Mouse (Mus musculus) liver, adult 2 months (tissue): ENCODE results near the gene Usp22. TPM values are rescaled to one million over a fixed set of nuclear protein-coding genes. Genes with fewer than 3 reads are reported as not detected.
A peak's percentile ranks its signal among the peaks of the same experiment; 100 is the strongest.

Experiments
- DNase-seq: peaks from one replicate; pipeline ENCODE4 v3.0.0-alpha.2; 2011; ENCODE audit warnings: low read depth, low spot score; ENCODE audit errors: extremely low read depth
- H3K27ac ChIP-seq: fragments of 200-500 bp; replicated peaks from 2 replicates; pipeline ENCODE4 v1.5.1; 2012; ENCODE audit warnings: low read depth, mild to moderate bottlenecking, control low read depth, inconsistent platforms, low read length; ENCODE audit not compliant: insufficient read depth
- H3K27me3 ChIP-seq: fragments of 200-500 bp; 2 replicates; pipeline ENCODE4 v1.6.1; 2012; ENCODE audit warnings: mild to moderate bottlenecking, moderate library complexity, low read length, inconsistent platforms; ENCODE audit not compliant: control insufficient read depth, insufficient read depth
- H3K36me3 ChIP-seq: fragments of 200-500 bp; 2 replicates; pipeline ENCODE4 v1.6.1; 2012; ENCODE audit warnings: low read length, inconsistent platforms; ENCODE audit not compliant: control insufficient read depth, insufficient read depth
- H3K4me1 ChIP-seq: fragments of 200-500 bp; 2 replicates; pipeline ENCODE4 v1.6.1; 2011; ENCODE audit warnings: low read length; ENCODE audit not compliant: control insufficient read depth, insufficient read depth
- H3K4me3 ChIP-seq: fragments of 200-500 bp; 2 replicates; pipeline ENCODE4 v1.5.1; 2011; ENCODE audit warnings: low read depth, mild to moderate bottlenecking, control low read depth, low read length, moderate library complexity; ENCODE audit not compliant: insufficient read depth
- H3K79me2 ChIP-seq: fragments of 200-500 bp; 2 replicates; pipeline ENCODE4 v1.6.1; 2012; ENCODE audit warnings: inconsistent platforms, mild to moderate bottlenecking, low read length, moderate library complexity; ENCODE audit not compliant: control insufficient read depth, insufficient read depth
- H3K9ac ChIP-seq: fragments of 200-500 bp; 2 replicates; pipeline ENCODE4 v1.6.1; 2012; ENCODE audit warnings: low read depth, mild to moderate bottlenecking, control low read depth, inconsistent platforms, low read length
- CTCF ChIP-seq: fragments of 200-500 bp; IDR thresholded peaks from 2 replicates; pipeline ENCODE4 v1.5.1; 2011; ENCODE audit warnings: low read depth, low read length, control low read depth
- POLR2A ChIP-seq: fragments of 200-500 bp; IDR thresholded peaks from 2 replicates; pipeline ENCODE4 v1.6.1; 2011; ENCODE audit warnings: low read length, control low read depth; ENCODE audit not compliant: insufficient read depth; ENCODE audit errors: extremely low read depth
- WGBS: fragments of 180-500 bp; shearing (Covaris S2); methylation state at CpG from one replicate; pipeline ENCODE4 v1.1.7; 2018; 5-methylcytosine and 5-hydroxymethylcytosine counted together
- polyA plus RNA-seq: library from polyadenylated mRNA; depleted of rRNA; stranded (reverse); fragments of >200 nt; gene quantifications from 2 replicates; pipeline ENCODE4 v1.2.3, GENCODE M21; 2012; rRNA removed
- total RNA-seq: library from RNA; depleted of rRNA; stranded (reverse); fragments of >200 nt; gene quantifications from 2 replicates; pipeline ENCODE4 v1.2.3, GENCODE M21; 2014; rRNA removed

Usp22 gene
- 13.6 and 17.0 TPM in 2 replicates for total RNA-seq
- polyA plus RNA-seq, result 14.9 and 15.7 TPM in 2 replicates

DNA sequence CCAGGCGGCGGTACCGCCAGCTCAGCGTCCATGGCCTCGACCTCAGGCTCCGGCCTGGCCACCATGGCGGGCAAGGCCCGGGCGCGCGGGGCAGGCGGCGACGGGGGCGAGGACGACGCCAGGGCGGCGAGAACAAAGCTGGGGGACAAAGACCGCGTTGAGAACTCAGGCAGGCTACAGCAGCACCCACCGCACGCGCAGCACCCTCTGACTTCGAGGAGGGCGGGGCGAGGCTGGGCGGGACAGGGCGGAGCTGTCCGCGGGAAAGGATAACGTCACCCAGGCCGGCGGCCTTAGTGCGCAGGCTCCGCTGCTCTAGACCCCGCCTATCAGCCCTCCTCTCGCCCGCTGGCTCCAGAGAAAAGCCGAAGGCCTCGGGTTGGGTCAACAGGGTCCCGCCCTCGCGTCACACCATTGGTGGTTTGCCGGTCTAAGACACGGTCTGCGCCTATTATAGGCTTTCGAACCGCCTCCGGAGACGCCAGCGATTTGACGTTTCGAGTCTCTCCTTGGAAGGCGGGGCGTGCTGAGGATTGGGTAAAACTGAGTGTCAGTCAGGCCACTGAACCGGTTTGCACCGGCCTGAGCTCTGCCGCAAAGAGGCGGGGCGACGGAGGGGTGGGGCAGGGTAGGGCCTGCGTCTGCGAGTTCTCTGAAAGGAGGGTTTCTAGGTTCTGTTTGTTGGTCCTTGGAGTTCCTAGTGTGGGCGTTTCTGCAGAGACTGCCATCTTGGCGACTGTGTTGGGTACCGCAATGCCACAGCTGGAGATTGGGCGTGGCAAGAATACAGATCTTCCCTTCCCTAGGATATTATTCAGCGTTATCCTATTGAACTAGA is at the start of gene Usp22:
TSS of gene Usp22 (minus strand) at position 235 of the 838 bp plus-strand sequence.
- TF ChIP-seq POLR2A, result peak; percentile 68
- no peak for TF ChIP-seq CTCF
- peak; percentile 98 for DNase-seq
- H3K4me1 ChIP-seq, result peaks cover 4% of the 10 kb centered on the region; the same call in 1 of the 2 replicates
- no peaks in the 10 kb centered on the region for H3K36me3 ChIP-seq
- H3K27me3 ChIP-seq, result no peaks in the 10 kb centered on the region
- peak within 1 kb of the TSS; percentile 60 for H3K27ac ChIP-seq
- peak within 1 kb of the TSS; percentile 79 for H3K4me3 ChIP-seq
- peaks cover 11% of the 10 kb centered on the region; the same call in 1 of the 2 replicates for H3K79me2 ChIP-seq
- under 1% methylated on average over 69 of the region's 69 CpGs for WGBS
- peak within 1 kb of the TSS; percentile 88 for H3K9ac ChIP-seq

DNA sequence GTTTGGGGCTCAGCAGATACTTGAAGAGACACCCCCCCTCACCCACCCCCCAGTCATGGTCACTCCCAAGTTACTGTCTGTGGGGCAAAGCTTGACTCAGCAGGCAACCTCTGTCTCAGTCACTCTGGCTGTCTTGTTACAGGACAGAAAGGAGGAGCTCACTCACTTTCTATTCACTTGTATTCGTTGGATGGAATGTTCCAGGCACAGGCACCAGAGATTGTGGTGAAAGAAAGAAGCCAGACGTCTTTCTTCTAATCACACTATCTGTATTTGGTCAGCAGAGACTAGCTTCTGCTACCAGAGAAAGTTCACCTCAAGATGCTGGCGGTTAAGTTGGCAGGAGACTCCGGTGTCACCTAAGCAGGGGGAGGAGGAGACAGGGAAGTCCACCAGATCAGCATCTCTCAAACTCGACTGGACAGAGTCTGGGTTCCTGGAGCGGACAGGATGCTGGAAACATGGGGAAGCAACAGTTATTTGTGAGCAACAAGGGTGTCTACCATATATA is 49.4 kb upstream of the Usp22 start:
- H3K9ac ChIP-seq, result no peak overlapping the region
- H3K27ac ChIP-seq, result no peak overlapping the region
- H3K4me3 ChIP-seq, result no peak overlapping the region
- TF ChIP-seq POLR2A (no peak), CTCF (no peak)
- WGBS, result 80% methylated on average over 6 of the region's 6 CpGs
- H3K4me1 ChIP-seq, result peaks cover 2% of the 10 kb centered on the region; the same call in 1 of the 2 replicates
- H3K27me3 ChIP-seq, result peaks cover 2% of the 10 kb centered on the region
- no peaks in the 10 kb centered on the region for H3K79me2 ChIP-seq
- DNase-seq, result no peak
- no peaks in the 10 kb centered on the region for H3K36me3 ChIP-seq

DNA sequence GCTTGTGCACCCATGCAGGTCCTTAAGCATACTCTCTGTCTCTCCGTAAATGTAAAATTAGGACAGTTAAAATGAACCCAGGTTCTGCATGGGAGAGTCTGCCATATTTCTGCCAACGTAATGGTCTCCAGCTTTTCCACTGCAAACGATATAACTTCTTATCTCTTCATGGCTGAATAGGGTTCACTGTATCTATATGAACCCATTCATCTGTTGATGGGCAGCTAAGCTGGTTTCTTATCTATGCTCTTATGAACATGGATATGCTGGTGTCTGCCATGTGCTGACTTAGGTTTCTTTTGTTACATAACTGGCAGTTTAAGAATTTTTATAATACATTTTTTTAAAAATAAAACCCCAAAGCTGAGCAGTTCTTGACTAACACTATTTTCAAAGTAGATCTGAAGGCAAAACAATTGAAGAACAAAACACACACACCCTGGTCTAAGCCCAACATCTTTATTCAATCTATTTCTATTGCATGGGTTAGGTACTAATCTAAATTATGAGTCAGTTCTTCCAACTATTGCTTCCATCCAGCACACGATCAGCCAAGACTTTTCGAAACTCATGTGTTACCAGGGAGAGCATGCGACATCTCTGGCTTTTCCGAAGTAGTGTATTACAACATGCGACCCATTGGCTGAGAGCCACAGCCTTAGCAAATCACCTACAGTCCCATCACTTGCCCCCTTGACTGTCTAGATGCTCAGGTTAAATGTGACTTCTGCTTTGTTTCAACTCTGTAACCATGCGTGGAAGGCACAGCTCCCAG is 48.3 kb upstream of the Usp22 start:
- Histone ChIP-seq H3K4me3 (no peak overlapping the region), H3K36me3 (no peaks in the 10 kb centered on the region), H3K4me1 (peaks cover 2% of the 10 kb centered on the region; the same call in 1 of the 2 replicates), H3K9ac (no peak overlapping the region), H3K79me2 (no peaks in the 10 kb centered on the region), H3K27me3 (peaks cover 2% of the 10 kb centered on the region), H3K27ac (no peak overlapping the region)
- no peak for DNase-seq
- TF ChIP-seq CTCF, result no peak
- WGBS, result 61% methylated on average over 9 of the region's 9 CpGs

DNA sequence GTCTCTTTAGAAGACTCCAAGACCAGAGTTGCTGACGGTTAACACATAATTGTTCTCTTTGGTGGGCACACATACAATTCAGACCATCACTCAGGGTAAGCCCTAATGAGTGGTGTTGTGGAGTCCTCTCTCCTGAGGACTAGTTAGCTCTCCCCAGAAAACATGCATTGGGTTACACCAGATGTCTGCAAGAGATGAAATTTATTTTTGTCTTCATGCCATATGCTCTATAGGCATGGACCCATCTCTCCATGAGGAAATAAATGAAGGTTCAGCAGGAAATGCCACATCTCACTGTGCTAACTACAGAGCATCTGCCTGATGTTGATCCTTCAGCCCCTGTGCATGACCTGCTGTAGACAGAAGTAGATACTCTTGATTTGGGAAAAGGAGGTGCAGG is 47.2 kb upstream of the Usp22 start:
- Histone ChIP-seq H3K27me3 (peaks cover 2% of the 10 kb centered on the region), H3K9ac (no peak overlapping the region), H3K36me3 (no peaks in the 10 kb centered on the region), H3K4me3 (no peak overlapping the region), H3K79me2 (no peaks in the 10 kb centered on the region), H3K27ac (no peak overlapping the region), H3K4me1 (peaks cover 2% of the 10 kb centered on the region; the same call in 1 of the 2 replicates)
- no peak for TF ChIP-seq POLR2A
- no peak for DNase-seq
- WGBS, result 88% methylated on average over 1 of the region's 1 CpGs

DNA sequence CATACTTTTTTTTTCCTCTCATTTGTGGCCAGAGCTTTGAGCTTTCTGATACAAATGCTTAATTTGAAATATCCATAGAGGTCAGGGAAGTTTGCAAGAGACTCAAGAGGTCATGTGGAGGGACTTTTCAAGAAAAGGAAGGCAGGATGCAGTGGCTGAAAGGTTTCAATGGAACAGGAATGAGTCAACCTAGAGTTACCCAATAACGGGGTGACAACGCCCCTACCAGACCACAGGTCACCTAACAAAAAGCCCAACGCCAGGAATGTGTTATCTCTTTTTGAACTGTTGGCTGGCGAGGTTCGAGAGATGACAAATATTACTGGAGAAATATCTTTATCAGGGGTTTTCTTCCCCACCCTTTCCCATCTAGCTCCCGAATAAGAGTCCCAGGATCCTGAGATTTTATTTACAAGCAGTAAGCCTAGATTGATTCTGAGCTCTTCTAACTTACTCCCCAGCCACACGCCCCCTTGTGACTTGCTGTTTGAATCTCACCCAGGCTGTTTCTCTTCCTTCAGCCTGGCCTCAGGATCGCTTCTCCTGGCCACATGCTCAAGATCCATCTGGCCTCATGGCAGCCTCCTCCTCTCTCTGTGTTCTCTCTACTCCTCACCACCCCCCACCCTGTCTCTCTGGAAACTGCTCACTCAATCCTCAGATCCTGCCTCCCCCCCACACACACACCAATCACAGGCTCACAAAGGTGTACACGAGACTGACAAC is 45.5 kb upstream of the Usp22 start:
- TF ChIP-seq CTCF, result peak; percentile 25; the same call in 1 of the 2 replicates
- TF ChIP-seq POLR2A, result no peak
- peaks cover 2% of the 10 kb centered on the region; the same call in 1 of the 2 replicates for H3K27me3 ChIP-seq
- no peak overlapping the region for H3K4me3 ChIP-seq
- H3K4me1 ChIP-seq, result no peaks in the 10 kb centered on the region
- no peak for DNase-seq
- no peaks in the 10 kb centered on the region for H3K79me2 ChIP-seq
- H3K9ac ChIP-seq, result no peak overlapping the region
- WGBS, result 24% methylated on average over 9 of the region's 9 CpGs
- no peak overlapping the region for H3K27ac ChIP-seq
- H3K36me3 ChIP-seq, result no peaks in the 10 kb centered on the region
